Mouse (Mus musculus) embryo, embryonic 10.5 days (tissue): Measurements from ENCODE around the gene M1ap.

Experiments used
- DNase-seq: peaks from one replicate; pipeline ENCODE4 v3.0.0-alpha.2; 2015; ENCODE audit warnings: low spot score

The M1ap gene

DNA sequence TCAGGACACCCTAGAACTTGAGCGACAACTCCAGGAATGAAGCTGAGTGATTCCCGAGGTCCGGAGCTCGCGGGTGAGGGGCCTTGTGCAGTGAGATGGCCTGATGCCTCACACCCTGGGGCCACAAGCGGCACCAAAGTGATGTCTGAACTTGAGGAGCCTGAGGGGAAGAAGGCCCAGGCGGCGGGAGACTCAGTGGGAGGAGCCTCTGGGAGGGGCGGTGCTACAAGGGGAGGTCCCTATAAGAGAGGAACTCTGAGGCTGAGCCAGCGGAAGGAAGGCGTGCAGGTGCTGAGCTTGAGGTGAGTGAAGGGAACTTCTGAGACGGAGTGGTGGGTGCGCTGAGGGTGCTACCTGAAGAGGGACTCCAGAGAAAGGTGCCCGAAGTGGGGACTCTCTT lies at the start of gene M1ap:
M1ap (plus strand) TSS at position 252 of the 400 bp plus-strand sequence.
- DNase-seq: no peak

GRCm38 (mm10) chr6:82897311-82897710 lies 49.4 kb upstream of the M1ap start:
- DNase-seq: no peak

GRCm38 (mm10) chr6:82898227-82898626 lies 48.5 kb upstream of the M1ap start:
- no peak for DNase-seq

DNA sequence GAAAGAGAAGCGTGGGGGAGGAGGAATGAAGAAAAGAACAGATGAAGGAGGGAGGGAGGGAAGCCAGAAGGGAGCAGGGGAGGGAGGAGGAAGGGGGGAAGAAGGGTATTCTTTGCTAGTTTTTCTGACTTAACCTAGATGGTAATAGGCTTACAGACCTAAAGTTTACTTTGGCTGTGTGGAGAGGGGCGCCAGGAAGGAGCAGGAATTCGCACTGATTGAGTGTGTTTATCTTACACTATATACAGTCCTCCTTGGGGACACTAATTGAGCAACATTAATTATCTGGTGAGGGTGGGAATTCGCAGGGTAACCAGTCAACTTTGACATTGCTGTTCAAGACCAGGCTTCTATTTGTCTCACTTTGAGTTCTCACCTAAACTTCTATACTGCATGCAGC lies 48.0 kb upstream of the M1ap start:
- DNase-seq: no peak

DNA sequence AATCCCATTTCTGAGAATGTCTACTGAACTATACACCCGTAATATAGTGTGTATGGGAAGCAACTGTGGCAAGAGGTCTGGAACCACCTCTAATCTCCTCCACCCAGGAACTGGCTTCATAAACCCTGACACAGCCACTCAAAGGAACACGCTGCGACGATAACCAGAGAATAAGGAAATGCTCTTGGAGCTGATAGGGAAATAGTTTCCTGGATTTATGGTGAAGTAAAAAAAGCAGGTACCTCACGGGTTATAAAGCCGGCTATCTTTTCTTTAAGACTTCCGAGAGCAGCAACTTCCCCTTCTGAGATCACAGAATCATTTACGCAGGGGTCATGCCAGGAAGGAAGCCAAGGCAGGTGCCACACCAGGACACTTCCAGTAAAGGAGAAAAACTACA lies 44.1 kb upstream of the M1ap start:
- DNase-seq: no peak

- no peak for DNase-seq
These were observed 39.7 kb upstream of the M1ap start for GRCm38 (mm10) chr6:82906985-82907384.

GRCm38 (mm10) chr6:82908034-82908433 lies 38.7 kb upstream of the M1ap start:
- no peak for DNase-seq

DNA sequence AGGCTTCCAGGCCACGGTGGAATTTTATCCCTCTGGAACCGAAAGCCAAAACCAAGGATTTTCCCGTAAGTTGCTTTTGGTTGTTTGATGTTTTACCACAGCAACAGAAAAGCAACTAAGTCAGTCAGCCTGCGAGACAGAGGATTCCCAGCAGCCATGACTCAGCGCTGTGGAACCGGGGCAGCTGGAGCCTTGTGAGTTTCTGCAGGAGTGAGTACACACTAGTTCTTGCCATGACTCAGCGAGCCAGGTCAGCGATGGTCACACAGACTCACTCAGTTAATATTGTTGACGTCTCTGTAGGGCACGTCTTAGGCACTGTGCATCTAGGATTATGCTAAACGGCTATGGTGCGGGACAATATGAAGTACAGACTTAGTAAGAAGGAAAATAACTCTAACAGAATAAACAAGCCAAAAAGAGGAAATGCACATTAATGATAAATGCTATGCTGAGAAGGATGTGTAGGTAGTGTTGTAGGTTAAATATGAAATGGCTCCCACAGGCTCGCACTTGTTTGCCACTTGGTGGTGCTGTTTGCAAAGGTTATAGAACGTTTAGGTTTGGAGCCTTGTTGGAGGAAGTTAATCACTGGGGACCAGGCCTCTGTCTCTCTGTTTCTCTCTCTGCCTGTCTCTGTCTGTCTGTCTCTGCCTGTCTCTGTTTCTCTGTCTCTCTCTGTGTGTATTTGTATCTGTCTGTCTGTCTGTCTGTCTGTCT lies 37.4 kb upstream of the M1ap start:
- peak; percentile 65 for DNase-seq

DNA sequence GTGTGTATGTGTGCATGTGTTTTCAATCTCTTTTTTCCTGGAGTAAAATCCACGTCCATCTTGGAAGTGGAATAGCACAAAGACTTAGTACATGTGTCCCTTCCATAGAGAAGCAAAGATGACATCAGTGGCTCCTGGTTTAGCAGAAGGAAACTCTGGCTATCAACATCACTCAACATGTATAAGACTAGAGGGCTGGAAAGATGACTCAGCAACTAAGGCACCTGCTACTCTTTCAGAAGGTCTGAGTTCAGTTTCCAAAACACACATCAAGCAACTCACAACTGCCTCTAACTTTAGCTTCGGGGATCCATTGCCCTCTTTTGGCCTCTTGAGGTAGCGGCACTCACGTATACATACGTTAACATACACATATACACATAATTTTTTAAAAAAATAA lies 35.4 kb upstream of the M1ap start:
- DNase-seq: no peak

DNA sequence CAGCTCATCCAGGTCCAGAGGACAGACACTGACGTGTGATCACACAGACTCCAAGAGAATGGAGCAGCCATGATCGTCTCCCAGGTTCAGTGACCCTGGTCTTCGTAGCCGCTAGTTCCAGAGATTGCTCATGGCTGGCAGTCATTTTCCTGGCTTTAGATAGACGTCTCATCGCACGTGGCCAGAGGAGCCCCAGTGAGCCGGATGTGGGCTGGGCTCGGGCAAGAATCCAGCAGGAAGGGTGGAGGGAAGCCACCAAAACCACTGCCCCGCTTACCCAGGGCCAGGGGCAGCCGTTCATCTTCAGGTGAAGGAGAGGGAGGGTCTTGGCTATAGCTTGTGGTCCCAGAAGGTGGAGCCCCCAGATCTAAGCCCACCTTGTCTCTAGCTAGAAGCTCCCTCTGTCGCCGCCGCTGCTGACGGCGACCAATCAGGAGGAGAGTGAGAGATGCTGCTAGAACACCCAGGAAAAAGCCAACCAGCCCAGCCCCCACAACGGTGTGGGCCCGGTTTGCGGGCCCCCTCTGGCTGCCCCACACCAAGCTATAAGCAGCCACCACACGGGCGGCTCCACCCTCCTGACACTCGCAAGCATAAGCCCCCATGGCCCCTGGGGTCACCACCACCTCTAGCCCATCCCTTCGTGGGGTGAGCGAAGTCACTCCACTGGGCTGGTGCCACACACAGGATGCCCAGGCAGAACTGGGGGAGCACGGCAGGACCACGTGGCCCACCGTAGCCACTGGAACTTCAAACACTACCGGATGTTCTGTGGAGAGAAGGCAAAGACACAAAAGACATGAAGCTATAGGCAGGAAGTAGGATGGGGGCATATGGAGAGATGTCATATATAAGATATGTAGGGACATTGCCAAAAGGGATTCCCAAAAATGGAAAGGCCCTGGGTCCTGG lies 33.1 kb upstream of the M1ap start:
- DNase-seq: no peak

DNA sequence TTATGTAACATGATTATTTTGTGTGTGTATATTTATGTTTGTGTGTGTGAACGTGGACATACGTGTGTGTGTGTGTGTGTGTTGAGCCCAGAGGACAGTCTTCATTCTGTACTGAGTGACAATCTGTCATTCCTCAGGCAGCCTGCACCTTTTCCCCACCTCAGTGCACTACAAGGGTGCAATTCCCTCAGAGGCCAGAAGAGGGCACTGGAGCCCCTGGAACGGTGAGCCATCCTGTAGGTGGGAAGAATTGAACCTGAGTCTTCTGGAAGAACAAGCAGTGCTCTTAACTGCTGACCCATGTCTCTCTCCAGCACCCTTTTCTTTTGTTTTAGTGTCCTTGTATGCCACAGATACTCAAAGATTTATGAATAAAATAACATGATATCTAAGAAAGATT lies 30.8 kb upstream of the M1ap start:
- DNase-seq: peak; percentile 71

DNA sequence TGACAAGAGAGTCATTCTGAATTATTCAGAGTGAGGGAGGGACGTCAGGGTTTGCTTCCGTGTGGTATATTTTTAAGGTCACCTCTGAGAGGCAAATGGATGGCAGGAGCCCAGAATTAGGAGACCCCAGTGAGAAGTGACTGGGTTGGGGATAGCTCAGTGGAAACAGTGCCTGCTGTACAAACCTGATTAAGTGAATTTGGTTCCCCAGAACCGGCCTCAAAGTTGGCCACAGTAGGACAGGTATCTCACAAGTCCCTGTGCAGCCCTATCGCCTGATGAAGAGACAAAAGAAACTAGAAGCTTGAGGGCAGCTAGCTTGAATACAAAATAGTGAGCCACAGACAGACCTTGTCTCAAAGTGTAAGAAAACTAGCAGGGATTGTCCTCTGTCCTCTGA lies 30.2 kb upstream of the M1ap start:
- DNase-seq: no peak

DNA sequence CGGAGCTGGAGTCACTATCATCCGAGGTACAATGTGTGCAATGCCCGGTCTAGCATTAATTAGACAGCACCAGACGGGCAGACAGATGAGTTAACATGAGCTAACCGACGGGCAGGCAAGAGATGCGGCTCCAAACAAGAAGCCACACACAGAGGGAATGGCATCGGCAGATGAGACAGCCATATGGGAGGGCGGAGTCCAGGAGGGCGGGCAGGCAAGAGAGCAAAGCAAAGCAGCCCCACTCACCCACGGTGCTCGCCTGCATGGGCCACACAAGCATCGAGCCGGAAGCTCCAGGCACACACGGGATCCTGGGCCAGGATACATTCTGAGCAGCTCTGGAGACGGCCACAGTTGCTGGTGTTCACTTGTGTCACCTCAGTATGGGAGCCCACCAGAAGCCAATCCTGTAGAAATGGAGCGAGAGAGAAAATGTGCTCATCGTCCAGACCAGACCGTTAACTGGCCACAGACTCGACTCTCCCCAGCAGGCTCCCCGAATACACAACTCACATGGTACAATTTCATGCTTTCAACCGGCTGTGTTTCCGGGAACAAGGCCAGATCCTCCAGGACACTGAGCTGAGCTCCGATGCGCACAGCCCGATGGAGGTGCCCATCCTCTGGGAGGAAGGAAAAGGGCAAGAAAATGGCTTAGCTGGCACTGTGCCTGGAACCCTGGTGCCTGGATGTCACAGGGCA lies 29.5 kb upstream of the M1ap start:
- DNase-seq: no peak

- DNase-seq: peak; percentile 72
These were observed 28.9 kb upstream of the M1ap start for GRCm38 (mm10) chr6:82917778-82918129.

GRCm38 (mm10) chr6:82918371-82918770 lies 28.3 kb upstream of the M1ap start:
- no peak for DNase-seq

- no peak for DNase-seq
These were observed 27.2 kb upstream of the M1ap start for GRCm38 (mm10) chr6:82919520-82919919.

- DNase-seq: no peak
These were observed 25.1 kb upstream of the M1ap start for GRCm38 (mm10) chr6:82921426-82922224.

GRCm38 (mm10) chr6:82925005-82925404 lies 21.7 kb upstream of the M1ap start:
- DNase-seq: no peak

GRCm38 (mm10) chr6:82926106-82926505 lies 20.6 kb upstream of the M1ap start:
- no peak for DNase-seq

DNA sequence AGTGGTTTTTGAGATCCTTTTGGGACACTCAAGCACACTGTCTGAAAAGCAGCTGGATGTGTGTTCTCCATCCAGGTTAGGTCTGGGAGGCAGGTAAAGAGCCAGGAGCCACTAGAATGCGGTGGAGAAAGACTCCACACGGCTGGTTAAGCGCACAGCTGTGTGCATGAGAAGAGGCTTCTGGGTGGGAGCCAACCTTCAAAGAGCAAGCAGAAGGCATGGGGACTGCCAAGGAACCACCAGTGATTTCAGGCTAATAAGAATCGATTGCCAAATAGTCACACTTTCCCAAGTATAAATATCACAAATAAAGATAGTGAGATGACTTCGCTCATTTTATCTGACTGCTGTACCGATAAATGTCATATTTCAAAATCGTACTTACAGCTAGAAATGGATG lies 20.2 kb upstream of the M1ap start:
- DNase-seq: no peak

GRCm38 (mm10) chr6:82927617-82928016 lies 19.1 kb upstream of the M1ap start:
- DNase-seq: no peak

- no peak for DNase-seq
These were observed 12.0 kb upstream of the M1ap start for GRCm38 (mm10) chr6:82934616-82935230.
